Comparison of ENCODE assay signal across 21 mouse cellular contexts in the genomic region with DNA sequence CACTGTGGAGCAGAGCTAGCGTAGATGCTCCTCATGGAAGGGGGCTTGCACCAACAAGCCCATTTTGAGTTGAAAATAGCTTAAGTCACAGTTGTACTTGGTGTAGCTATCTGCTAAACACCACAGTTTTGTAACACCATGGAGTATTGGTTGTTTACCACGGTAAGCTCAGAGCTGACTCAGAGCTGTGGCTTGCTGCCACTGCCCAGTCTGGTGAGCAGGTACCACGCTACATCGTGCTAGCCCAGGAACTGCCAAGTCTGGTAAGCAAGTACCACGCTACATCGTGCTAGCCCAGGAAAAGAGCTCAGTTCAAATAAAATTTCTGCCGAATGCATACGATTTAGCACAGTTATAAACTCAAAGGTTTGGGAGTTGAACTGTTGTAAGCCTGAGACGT. TPM values are rescaled to one million over a fixed set of nuclear protein-coding genes. Genes with fewer than 3 reads are reported as not detected.
DNase-seq lines count a peak whose midpoint lies in the region; ATAC-seq lines count a peak whose summit lies in the region.
"Had no signal": no experiment of that assay in that cellular context is flagged by ENCODE, and none has a peak within 500 bp of the region (broad histone marks: within the 10 kb centered on the region; RNA-seq: fewer than 3 reads in every experiment).

No protein-coding gene starts in this region.

- peak; percentile 85 for ATAC-seq in frontal cortex, adult (ENCODE audit: low TSS enrichment)
- ATAC-seq: forebrain, embryonic 13.5 days; forebrain, postnatal 0 days; hindbrain, embryonic 16.5 days; inflammation-experienced regulatory T-cells, adult 6 months had no signal

- H3K27ac ChIP-seq in hindbrain, embryonic 10.5 days: no peak overlapping the region
- H3K27ac ChIP-seq: embryonic facial prominence, embryonic 13.5 days; forebrain, embryonic 13.5 days; heart, embryonic 13.5 days; hindbrain, embryonic 12.5 days had no signal

- no peaks in the 10 kb centered on the region for H3K27me3 ChIP-seq in hindbrain, embryonic 10.5 days (ENCODE audit: insufficient read depth, poor library complexity, severe bottlenecking)
- H3K27me3 ChIP-seq: embryonic facial prominence, embryonic 13.5 days; forebrain, embryonic 13.5 days; heart, embryonic 13.5 days; hindbrain, embryonic 12.5 days had no signal

- no peak for DNase-seq in frontal cortex, adult 2 months (ENCODE audit: extremely low spot score in 1 of 2, low spot score in 1 of 2)
- peak; percentile 8 to 9 for DNase-seq in urinary bladder, adult 18-20 months (ENCODE audit: low spot score in 2 of 2)
- no peak for DNase-seq in urinary bladder, adult 2 months (ENCODE audit: low spot score)
- DNase-seq in NIH3T3 (ENCODE audit: low read depth): peak; percentile 40
- no peak for DNase-seq in embryo, embryonic 10.5 days (ENCODE audit: low spot score)
- DNase-seq in hindbrain, embryonic 10.5 days (ENCODE audit: low spot score): no peak
- DNase-seq: adrenal gland, adult 8-10 months; cerebellum, adult 11 months; cerebellum, adult 9-10 months; forebrain, postnatal 0 days; gastrocnemius, postnatal 36 days; heart, adult 11 months; heart, postnatal 36 days had no signal

- 90% methylated on average over 9 of the region's 9 CpGs for WGBS in hindbrain, embryonic 10.5 days

- H3K4me1 ChIP-seq in hindbrain, embryonic 10.5 days (replicated peaks): no peaks in the 10 kb centered on the region
- H3K4me1 ChIP-seq: embryonic facial prominence, embryonic 13.5 days; forebrain, embryonic 13.5 days; heart, embryonic 13.5 days; hindbrain, embryonic 12.5 days had no signal

- no peak overlapping the region for H3K4me3 ChIP-seq in hindbrain, embryonic 10.5 days
- H3K4me3 ChIP-seq: embryonic facial prominence, embryonic 13.5 days; forebrain, embryonic 13.5 days; heart, embryonic 13.5 days; hindbrain, embryonic 12.5 days had no signal

- H3K9me3 ChIP-seq in hindbrain, embryonic 10.5 days: no peaks in the 10 kb centered on the region
- H3K9me3 ChIP-seq: embryonic facial prominence, embryonic 13.5 days; forebrain, embryonic 13.5 days; heart, embryonic 13.5 days; hindbrain, embryonic 12.5 days had no signal

- no peaks in the 10 kb centered on the region for H3K36me3 ChIP-seq in hindbrain, embryonic 10.5 days
- H3K36me3 ChIP-seq: embryonic facial prominence, embryonic 13.5 days; heart, embryonic 13.5 days; hindbrain, embryonic 12.5 days had no signal

RNA-seq across cellular contexts. Expression of a gene that starts 10.1 kb away (rescaled TPM):
- polyA plus RNA-seq in frontal cortex, adult 2 months (2012; rRNA removed): 5.6 and 6.3 TPM in 2 replicates
- polyA plus RNA-seq in urinary bladder, adult 2 months (2012; rRNA removed): 2.2 and 2.8 TPM in 2 replicates
- 0.05 TPM in 1 of 2 replicates, not detected in the other for polyA plus RNA-seq in hindbrain, embryonic 10.5 days (2016; fragmentation: Nextera tagmentation; extraction: Ambion mirVana)
- polyA plus RNA-seq: heart, postnatal 0 days; inflammation-experienced regulatory T-cells, adult 6 months had no signal

RNA-seq across cellular contexts. Expression of a gene that starts 39.8 kb away (rescaled TPM):
- 1.8 and 1.9 TPM in 2 replicates for polyA plus RNA-seq in frontal cortex, adult 2 months (2012; rRNA removed)
- polyA plus RNA-seq in urinary bladder, adult 2 months (2012; rRNA removed): 0.16 and 0.18 TPM in 2 replicates
- polyA plus RNA-seq in hindbrain, embryonic 10.5 days (2016; fragmentation: Nextera tagmentation; extraction: Ambion mirVana): not detected in 2 replicates
- polyA plus RNA-seq: forebrain, postnatal 0 days; hindbrain, embryonic 16.5 days; inflammation-experienced regulatory T-cells, adult 6 months had no signal

Comparison
In these comparisons a context has a peak if more than half of its experiments do, and no peak if none do; other contexts are left out.
1. DNase-seq: peak in urinary bladder, adult 18-20 months (2 of 2) and NIH3T3 (single experiment); none in frontal cortex, adult 2 months (0 of 2), urinary bladder, adult 2 months (single experiment), embryo, embryonic 10.5 days (single experiment) and hindbrain, embryonic 10.5 days (single experiment).